Mouse (Mus musculus): ENCODE results near the gene Dusp1. TPM values are rescaled to one million over a fixed set of nuclear protein-coding genes. Genes with fewer than 3 reads are reported as not detected.

The Dusp1 gene
- total RNA-seq, 2 experiments from 2014 or later: 73.0 to 89.6 TPM

- DNase-seq: no peak
- Histone ChIP-seq H3K27ac (peak overlapping the region; percentile 86), H3K4me3 (no peak overlapping the region)
- no peak for TF ChIP-seq CTCF (IDR thresholded peaks at IDR 0.05)
- intact Hi-C loops (cut with DNase I): no loop called here
Measured at GRCm38 (mm10) chr17:26511256-26511655, 50.7 kb downstream of the Dusp1 start.

- intact Hi-C loops (cut with DNase I): no loop called here
- Histone ChIP-seq H3K4me3 (no peak overlapping the region), H3K27ac (peak overlapping the region; percentile 100)
- DNase-seq: no peak
- TF ChIP-seq CTCF (IDR thresholded peaks at IDR 0.05): no peak
Measured at GRCm38 (mm10) chr17:26510146-26511045, 51.5 kb downstream of the Dusp1 start.

DNA sequence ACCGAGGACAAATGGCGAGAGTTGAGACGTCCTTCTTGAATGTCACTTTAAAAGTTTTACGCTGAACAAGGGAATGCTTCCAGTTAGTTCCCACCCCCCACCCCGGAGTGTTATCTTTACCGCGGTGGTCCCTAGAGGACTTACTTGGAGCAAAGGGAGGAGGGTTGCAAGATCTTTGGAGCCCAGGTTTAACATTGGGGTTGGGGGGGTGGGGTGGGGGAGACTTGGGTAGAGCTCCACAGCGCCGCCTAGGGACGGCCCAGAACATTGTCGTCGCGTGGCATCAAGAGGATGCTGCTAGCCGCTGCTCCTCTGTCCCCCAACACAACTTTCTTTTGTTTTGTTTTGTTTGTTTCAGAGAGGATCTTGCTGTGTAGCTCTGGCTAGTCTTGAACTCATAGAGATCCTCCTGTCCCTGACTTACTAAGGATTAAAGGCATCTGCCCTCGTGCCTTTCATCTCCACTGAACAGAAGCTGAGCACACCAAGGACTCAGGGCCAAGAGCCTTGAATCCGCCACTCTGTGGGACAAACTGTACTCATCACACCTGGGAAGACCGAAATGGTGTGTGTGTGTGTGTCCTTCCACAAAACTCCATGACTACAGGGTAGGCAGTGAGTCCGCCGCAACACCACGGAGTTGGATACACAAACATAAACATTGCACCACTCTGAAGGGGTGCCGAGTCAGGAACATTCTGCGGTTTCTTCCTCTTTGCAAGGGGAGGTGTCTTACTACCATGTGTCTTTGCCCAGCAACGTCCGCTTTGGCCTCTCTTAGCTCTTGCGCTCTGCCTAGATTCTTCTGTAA is 52.8 kb downstream of the Dusp1 start:
- Histone ChIP-seq H3K27ac (peak overlapping the region; percentile 100), H3K4me3 (peak overlapping the region; percentile 86)
- intact Hi-C loops (cut with DNase I): loop anchor here (1.0 to 2.0 kb wide), 5 partner anchors 19 to 130 kb away; no protein-coding TSS in a partner anchor
- peak; percentile 91 for TF ChIP-seq CTCF (IDR thresholded peaks at IDR 0.05)
- DNase-seq: peak; percentile 86

- intact Hi-C loops (cut with DNase I): loop anchor here (1.0 to 2.0 kb wide), 5 partner anchors 18 to 130 kb away; no protein-coding TSS in a partner anchor
- DNase-seq: peak; percentile 100
- Histone ChIP-seq H3K4me3 (peak overlapping the region; percentile 86), H3K27ac (peak overlapping the region; percentile 100)
- TF ChIP-seq CTCF (IDR thresholded peaks at IDR 0.05): no peak
Measured at GRCm38 (mm10) chr17:26508345-26508960, 53.5 kb downstream of the Dusp1 start.

- intact Hi-C loops (cut with DNase I): loop anchor here (1.0 to 2.0 kb wide), 5 partner anchors 18 to 131 kb away; no protein-coding TSS in a partner anchor
- peak overlapping the region; percentile 86 for H3K4me3 ChIP-seq
- TF ChIP-seq CTCF (IDR thresholded peaks at IDR 0.05): peak; percentile 76
- H3K27ac ChIP-seq: peak overlapping the region; percentile 100
- DNase-seq: peak; percentile 93
Measured at GRCm38 (mm10) chr17:26507966-26508344, 54.0 kb downstream of the Dusp1 start.

DNA sequence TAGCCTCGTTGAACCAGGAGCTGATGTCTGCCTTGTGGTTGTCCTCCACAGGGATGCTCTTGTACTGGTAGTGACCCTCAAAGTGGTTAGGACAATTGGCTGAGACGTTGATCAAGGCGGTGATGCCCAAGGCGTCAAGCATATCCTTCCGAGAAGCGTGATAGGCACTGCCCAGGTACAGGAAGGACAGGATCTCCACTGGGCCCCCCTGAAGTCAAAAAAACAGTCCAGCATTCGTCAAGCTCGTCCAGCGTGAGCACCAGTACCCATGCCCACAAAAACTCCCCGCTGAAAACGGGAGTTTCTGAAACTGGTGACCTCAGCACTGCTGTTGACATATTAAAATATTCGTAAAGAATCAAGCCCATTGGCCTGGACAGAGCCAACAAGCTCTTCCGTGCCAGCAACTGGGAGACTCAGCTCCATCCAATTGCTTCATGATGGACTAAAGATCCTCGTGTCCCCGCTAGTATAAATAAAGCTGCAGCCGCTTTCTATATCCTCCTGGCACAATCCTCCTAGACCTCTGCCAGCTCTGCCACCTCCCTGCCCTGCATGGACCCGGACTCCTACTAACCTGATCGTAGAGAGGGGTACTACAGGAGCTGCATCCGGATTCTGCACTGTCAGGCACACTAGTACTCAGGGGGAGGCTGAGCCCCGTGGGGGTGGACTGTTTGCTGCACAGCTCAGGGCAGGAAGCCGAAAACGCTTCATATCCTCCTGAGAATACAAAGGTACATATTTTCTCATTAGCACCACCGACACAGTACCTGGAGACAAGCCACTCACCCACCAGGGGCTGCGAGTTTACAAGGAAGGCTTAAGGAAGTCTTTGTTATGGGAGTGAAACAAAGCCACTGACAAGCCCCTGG is 54.7 kb downstream of the Dusp1 start:
- TF ChIP-seq CTCF (IDR thresholded peaks at IDR 0.05): no peak

GRCm38 (mm10) chr17:26506031-26506641 is 55.8 kb downstream of the Dusp1 start:
- TF ChIP-seq CTCF (IDR thresholded peaks at IDR 0.05): no peak

More for the DNA sequence above, 54.7 kb downstream of the Dusp1 start:
- H3K4me3 ChIP-seq: peak overlapping the region; percentile 86
- DNase-seq: peak; percentile 84
- H3K27ac ChIP-seq: peak overlapping the region; percentile 100
- intact Hi-C loops (cut with DNase I): no loop called here

GRCm38 (mm10) chr17:26505181-26505581 is 56.7 kb downstream of the Dusp1 start:
- DNase-seq: peak; percentile 59

More at GRCm38 (mm10) chr17:26506031-26506641, 55.8 kb downstream of the Dusp1 start:
- Histone ChIP-seq H3K27ac (peak overlapping the region; percentile 100), H3K4me3 (peak overlapping the region; percentile 86)
- peak; percentile 77 for DNase-seq
- intact Hi-C loops (cut with DNase I): no loop called here

DNA sequence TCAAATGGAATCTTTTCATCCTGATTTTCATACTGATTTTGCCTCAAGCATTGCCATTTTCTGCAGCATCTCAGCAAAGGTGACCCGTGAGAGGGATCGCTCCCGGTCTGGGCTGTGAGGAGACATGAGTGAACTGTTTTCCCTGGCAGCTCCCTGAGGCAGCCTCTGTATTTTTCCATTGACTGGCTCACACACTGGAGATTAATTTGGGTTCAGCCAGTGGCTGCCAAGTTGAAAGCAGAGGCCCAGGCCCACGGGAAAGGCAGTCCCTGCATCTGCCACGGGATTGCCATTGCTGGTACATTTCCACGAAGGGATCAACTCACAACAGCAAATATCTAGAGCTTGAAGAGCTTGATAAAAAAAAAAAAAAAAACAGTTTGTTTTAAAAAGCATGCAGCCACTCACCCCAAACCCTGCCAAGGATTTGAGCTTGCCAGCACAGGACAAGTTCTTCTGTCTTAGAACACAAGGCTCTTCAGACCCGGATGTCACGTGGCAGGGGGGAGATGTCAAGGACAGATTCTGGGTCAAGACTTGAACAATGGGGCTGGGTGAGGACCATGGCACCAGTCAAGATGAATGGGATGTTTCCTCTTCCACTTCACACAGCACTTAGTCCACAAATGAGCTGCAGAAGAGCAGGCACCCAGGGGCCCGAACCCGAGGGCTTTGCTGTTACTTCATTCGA is 57.8 kb downstream of the Dusp1 start:
- no peak for TF ChIP-seq CTCF (IDR thresholded peaks at IDR 0.05)
- peak overlapping the region; percentile 100 for H3K27ac ChIP-seq
- intact Hi-C loops (cut with DNase I): loop anchor here (2.0 kb wide), 1 partner anchor 37 kb away; no protein-coding TSS in a partner anchor
- peak; percentile 87 for DNase-seq
- H3K4me3 ChIP-seq: peak overlapping the region; percentile 86

More at GRCm38 (mm10) chr17:26505181-26505581, 56.7 kb downstream of the Dusp1 start:
- intact Hi-C loops (cut with DNase I): loop anchor here (2.0 kb wide), 1 partner anchor 38 kb away; no protein-coding TSS in a partner anchor
- Histone ChIP-seq H3K4me3 (peak overlapping the region; percentile 86), H3K27ac (peak overlapping the region; percentile 100)
- TF ChIP-seq CTCF (IDR thresholded peaks at IDR 0.05): no peak
